Mouse (Mus musculus) adrenal gland, postnatal 4 days (tissue): ENCODE results near the gene Cyb561. TPM values are rescaled to one million over a fixed set of nuclear protein-coding genes. Genes with fewer than 3 reads are reported as not detected.

Experiments used
- DNase-seq, 2 experiments: peaks; one replicate each; pipeline ENCODE4 v3.0.0; 2021 to 2022; ENCODE audit warnings: low spot score in 2 of 2, mixed read lengths in 2 of 2
- total RNA-seq, 2 experiments: library from RNA; stranded (reverse); gene quantifications; 2 replicates each; pipeline ENCODE4 v1.2.3; 2021

Cyb561 gene
- total RNA-seq, 2 experiments from 2014 or later, result 189 to 197 TPM

DNA sequence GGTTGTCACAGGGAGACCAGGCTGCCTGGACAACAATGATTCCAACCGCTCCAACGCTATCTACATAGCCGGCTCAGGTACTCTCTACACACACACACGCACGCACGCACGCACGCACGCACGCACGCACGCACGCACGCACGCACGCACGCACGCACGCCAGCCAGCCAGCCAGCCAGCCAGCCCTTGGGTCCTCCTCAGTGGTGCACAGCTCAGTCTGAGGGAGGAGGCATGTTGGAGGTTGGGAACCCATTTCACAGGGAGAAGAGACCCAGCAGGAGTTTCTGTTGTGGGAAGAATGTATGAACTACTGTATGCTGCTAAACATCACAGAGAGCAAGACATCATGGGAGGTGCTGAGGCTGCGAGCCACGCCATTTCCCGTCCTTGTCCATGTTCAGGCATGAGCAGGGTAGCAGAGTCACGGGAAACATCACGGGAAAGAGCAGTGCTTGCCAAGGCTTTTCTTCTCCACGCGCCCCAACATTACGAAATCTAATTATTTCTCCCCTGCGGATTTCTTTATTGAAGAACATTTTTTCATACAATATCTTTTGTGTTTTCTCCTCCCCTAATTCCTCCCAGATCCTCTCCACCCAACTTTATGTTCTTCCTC lies 2.8 kb upstream of the Cyb561 start:
- DNase-seq, result no peak

DNA sequence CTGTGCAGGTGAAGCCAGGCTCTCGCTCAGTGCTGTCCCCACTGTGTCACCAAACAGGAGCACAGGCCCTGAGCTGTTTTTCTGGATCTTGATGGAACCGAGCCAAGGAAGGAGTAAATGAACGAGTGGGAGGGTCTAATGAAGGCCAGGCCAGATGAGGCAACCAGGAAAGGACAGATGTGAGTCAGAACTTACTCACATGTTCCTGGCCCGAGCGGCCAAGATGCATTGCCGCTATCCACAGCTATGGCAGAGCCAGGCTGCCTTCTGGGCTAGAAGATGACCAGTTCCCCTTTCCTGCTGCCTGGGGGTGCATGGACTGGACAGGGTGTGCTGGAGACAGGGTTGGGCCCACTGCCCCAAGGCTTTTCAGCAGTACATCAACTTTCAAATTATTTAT lies 266 bp upstream of the Cyb561 start:
- DNase-seq, result peak in 1 of 2 experiments; percentile 36

DNA sequence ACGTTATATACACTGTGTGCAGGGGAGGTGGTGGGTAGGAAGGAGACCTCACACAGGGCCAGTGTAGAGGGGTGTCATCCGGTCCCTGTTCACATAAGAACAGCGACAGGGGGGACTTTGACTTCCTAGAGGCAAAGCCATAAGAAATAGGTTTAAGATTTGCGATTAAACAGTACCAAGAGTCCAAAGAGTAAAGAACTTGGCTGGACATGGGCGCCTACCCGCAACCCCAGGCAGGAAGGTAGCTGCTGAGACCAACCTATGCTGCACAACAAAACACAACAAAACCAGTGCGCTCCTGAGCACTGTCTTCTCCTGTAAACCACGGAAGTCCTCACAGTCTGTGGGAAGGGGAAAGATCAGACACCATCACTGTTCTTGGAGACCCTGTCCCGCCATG lies 1.0 kb downstream of the Cyb561 start:
- DNase-seq, result no peak

DNA sequence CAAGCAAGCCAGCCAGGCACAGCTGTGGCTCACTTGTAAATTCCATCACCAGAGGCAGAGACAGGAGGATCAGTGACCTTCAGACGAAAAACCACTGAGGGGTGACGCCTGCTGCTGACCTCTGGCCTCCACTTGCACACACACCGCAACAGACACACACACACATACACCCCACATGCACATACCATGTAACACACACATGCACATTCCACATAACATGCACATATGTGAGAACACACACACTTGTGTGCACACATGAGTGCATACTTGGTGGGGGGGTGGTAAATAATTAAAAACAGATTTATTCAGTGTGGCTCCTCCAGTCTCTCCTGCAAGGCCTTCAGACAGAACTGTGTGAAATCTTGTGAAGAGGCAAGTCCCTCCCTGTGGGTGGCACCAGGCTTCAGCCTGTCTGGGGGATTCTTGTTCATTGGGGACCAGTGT lies 1.5 kb downstream of the Cyb561 start:
- DNase-seq, result no peak

DNA sequence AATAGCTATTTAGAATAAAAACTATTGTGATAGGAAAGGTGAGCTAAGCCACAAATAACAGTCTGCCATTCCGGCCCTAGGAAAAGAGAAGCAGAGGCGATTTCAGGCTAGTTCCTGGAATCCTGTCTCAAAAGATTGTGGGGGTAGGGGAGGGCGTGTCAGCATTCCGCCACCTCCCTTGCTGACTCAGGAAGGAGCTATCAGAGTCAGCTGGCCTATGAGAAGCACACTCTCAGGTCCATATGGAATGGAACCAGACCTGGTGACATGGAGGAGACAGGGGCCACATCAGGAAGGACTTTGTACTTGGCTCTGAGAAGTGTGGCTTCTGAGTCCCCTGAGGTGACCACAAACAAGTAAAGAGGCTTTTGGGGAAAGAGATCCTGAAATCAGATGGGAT lies 2.6 kb downstream of the Cyb561 start:
- DNase-seq, result no peak

DNA sequence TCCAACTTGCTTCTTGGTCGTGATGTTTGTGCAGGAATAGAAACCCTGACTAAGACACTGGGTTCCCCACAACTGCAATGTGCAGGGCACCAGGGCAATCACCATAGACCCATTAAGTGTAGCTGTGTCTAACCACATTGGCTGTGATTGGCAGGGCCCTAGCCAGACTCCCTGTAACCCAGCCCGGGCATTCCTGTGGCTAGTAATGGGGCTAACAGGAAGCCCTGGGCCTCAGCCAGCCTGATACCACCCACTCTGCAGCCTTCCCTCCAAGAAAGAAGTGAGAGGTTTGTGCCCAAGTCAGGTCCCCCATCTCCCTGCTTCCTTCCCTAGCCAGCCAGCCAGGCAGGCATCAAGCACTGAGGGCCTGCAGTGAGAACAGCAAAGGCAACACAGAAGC lies 4.9 kb downstream of the Cyb561 start:
- no peak for DNase-seq

DNA sequence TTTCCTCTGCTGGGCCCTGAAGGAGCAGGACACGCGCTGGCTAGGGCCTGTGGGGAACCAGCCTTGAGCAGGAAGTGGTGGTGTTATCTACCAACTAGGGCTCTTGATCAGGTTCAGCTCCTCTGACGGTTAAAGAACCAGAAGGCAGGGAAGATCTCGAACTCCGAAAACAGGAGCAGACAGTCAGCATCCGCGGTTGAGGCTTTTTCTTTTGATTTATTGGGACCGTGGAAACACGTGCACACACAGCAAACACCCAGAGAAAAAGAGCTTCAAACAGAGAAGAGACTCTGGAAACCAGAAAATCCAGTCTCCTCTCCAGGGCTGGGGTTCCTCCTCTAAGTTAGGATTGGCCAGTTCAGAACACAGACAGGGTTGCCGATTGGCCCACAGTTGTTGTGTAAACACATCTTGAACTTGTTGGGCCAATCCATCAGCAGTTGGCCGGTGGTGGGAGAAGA lies 6.4 kb downstream of the Cyb561 start:
- no peak for DNase-seq

DNA sequence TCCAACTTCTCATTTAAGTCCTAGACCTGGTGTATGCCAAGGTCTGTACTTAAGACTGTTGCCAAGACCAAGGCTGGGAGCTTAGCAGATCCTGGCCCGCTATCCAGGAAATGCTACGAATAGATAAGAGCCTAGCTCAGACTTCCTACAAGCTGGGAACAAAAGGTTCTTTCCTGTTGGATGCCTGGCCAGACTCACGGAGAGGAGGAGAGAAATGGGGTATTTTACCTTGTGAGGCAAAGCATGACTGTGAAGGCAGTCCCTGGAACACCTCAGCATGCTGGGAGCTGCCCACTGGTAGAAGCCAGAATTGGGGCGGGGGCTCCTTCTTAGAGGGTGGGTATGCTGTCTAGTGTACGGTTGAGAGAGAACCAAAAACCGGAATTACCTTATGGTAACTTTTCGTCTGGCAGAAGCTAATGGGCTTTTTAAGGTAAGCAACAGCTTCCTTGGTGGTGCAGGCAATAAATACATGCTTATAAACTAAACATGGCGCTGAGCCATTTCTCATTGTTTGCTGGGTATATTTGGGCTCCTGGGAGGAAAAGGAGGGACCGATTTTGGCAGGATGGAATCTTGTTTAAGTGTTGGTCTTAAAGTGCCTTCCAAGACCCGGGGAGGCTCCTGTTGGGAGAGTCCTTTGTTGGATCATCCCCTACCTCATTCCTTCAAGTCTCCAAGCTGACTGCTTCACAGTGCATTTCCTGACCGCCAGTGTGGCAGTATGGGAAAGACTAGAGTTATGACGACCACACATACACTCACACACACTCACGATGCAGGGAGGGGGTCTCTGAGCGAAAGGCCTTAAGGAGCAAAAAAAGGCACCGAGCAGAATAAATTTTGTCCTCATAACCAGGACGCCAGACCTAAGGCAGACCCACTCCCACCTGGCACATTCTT lies 8.1 kb downstream of the Cyb561 start:
- no peak for DNase-seq

DNA sequence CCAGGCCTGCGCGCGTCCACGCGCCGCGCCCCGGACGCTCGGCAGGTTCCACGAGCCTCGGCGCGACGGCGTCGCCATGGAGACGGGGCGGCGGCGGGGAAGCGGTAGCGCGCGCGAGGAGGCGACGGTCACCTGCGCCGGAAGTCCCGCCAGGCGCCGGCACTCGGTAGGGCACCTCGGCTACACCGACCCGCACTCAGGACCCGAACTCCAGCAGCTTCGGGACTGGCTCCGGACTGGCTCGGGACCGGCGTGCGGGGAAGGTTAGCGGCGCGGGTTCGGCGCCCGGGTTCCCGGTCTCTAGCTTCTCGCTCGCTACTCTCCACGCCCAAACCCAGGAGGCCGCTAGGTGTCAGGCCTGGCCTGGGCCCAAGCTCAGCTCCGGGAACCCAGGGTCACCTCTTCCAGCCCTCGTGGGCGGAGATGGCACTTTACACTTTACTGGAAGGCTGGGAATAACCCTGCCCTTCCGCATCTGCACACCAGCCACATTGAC lies 9.0 kb downstream of the Cyb561 start:
- DNase-seq, result peak; percentile 35 to 65

DNA sequence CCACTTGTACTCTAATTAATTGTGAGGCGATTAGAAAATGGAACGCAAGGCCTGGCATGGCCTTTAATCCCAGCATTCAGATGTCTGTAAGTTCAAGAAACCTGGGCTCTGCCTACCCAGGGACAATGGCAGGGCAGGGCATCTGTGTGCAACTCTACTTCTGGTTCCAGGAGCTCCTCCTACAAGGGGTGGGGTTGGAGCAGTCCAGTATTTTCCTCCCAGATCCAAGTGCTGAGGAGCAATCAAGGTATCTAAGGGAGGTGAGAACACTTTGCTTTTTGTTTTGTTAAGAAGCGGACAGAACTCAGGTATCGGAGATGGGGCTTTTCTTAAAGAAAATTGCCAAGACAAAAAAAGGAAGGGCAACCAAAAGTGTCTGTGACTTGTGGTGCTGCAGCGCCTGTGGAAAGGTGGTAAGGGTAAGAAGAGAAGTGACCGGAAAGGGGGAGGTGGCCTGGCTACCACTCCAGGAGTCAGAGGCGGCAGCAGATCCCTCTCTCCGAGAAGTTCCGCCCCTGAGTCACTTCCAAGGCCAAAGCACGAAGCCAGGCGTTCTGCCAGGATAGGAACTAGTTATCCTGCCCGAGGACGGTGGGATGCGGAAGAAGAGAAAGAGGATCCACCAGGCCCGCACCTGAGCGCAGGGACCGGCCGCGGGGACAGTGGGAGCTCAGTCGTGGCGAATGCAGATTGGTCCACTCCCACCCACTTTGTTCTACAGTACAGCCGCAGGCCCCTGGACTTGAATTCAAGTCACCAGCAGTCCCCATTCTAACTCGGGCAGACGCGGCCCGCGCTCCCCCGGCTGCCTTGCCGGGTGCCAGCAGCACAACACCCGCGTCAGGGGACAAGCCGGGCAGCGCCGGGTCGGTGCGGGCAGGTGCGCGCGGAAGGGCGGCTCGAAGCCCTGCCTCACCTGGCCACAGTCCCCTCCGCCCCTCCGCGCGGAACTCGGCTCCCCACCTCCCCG lies 9.7 kb downstream of the Cyb561 start:
- peak in 1 of 2 experiments; percentile 50 for DNase-seq

DNA sequence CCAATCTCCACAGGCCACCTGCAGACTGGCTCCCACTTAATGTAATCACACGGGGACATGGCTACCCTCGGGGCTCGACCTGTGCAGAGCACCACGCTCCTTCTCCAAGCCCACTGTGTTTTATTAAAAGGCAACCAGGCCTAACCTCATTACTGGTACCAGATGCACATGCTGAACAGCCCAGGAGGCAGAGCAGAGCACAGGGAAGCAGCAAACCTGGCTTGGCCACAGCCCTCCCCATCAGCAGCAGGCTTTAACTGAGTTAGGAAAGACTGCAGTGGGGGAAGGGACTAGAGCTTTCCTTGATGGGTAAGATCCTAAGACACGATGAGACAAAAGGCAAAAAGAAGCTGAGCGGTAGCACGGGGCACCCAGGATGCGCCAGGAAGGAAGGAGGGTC lies 11.2 kb downstream of the Cyb561 start:
- DNase-seq, result no peak

DNA sequence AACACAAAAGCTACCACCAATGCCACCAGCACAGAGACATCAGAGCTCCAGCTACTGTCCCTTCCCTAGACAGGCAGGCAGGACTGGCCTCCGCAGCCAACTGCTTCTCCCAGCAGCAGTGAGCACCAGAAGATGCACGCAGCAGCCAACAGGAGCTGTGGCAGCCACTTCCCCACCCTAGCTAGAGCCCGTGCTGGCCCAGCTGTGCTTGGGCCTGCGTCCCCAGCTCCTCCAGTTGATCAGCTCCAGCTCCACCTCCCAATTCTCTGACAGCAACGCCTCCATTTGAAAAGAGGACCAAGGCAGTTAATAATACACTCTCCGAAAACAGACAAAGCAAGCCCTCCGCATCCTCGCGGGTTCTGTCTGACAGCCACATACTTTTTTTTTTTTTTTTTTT lies 14.4 kb downstream of the Cyb561 start:
- DNase-seq, result no peak

DNA sequence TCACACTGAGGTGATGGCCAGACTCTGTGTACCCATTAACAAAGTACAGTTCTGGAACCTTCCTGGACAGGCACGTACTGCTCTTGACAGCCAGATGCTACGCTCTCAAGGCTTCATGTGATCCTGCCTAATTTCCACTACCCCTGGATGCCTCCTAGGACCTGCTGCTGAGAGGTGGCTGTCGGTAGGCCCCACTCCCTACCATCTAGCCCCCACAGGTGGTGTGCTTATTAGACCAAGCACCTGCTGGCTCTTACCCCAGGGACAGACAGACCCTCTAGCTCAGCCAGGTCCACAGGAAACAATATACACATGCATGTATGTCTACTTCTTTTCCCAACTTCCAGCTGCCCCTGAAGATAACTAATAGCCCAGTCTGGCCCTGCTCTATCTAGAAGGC lies 16.2 kb downstream of the Cyb561 start:
- no peak for DNase-seq

DNA sequence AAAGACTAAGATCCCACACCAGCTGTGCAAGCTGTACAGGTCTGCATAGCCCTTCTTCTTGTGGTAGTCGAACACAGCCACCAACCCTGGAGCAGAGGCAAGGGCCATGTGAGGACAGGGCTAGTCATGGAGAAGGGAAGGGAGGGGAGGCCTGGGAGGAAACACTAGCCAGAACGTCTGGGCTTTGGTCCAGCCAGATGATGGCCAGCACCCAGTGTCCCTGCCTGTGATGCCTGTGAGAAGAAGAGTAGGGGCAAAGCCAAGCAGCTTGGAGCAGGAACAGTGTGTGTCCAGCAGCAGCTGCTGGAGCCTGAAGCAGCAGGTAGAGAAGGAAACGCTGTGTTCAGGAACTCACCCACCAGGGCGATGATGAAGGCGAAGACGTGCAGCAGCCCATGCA lies 16.9 kb downstream of the Cyb561 start:
- DNase-seq, result no peak

DNA sequence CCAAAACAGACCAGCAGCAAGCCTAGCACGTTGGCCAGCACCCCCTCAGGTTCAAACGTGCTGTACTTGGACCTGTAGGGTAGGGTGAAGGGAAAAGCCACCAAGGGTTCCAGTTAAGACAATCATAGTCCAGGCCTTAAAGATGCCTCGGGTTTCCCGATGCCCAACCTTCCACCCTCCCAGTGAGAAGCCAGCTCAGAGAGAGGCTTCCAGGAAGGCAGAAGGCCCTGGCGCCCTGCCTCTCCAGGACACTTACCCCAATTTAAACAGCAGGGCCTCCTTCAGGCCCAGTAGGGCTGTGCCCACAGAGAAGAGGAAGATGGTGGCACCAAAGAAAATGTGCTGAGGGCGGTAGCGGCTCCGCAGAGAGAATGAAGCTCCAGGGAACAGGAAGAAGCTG lies 17.6 kb downstream of the Cyb561 start:
- DNase-seq, result no peak

DNA sequence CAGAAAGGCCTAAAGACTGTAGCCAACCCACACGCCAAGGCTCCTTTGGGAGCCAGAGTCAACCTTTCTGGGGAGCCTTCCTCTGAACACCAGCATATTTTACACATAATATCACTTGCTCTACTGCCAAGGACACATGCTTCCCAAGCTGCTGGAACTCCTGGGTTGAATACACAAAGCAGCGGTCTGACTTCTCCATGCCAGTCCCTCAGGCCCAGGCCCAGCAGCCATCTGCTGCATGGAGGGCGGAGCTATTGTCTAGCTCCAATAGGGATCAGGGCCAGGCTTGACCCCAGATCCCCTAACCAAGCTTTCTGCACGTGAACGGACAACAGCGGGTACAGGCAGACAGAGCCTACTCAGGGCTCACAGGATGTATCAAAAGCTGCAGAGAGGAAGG lies 18.3 kb downstream of the Cyb561 start:
- DNase-seq, result no peak

DNA sequence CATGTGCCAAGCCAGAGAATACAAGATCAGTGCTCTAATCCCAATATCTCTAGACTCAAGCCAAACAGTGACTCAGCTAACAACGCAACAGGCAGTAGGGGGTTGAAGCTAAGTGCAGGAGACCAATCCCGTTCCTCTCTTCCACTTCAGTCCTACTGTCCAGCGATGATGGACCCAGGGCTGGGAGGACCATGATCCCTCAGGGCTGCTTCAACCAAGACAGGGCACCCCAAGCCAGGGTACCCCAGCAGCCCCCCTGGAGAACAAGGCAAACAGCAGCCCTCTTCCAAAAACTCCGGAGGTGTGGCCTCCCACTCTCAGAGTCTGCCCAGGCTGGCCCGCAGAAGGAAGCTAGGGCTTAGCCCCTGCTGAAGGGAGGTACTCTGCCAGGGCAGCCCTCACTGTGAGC lies 18.8 kb downstream of the Cyb561 start:
- DNase-seq, result no peak

DNA sequence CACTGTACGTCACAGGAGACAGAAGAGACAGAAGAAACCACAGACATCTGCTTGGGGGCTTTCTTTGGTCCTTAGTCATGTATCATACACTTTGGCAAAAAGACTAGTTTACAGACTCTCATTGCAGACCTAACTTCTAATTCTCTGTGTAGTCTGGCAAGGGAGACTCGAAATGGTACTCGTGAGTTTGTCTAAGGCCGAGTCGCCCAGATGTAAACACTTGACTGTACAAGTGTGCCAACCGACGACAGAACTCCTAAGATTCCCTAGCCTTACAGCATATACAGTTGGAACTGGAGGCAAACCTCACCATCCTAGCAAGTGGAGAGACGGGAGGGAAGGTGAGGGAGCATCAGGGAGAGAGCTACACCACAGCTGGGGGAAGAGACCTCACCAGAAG lies 19.4 kb downstream of the Cyb561 start:
- no peak for DNase-seq

DNA sequence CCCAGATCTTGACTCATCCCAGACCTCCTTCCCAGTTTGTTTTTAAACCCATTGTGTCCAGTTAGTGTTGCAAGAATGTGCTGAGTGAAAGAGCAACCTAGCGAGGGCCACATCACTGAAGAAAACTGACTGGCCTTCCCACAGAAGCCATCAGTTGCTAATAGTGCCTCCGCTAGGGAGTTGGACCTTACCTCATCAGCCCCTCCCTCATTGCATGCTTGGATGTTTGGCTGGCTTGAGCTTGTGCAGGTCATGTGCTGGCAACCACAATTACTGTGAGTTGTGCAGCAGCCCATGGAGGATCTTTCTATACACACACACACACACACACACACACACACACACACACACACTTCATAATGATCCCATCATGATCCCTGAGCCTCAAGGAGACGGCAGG lies 21.8 kb downstream of the Cyb561 start:
- no peak for DNase-seq

DNA sequence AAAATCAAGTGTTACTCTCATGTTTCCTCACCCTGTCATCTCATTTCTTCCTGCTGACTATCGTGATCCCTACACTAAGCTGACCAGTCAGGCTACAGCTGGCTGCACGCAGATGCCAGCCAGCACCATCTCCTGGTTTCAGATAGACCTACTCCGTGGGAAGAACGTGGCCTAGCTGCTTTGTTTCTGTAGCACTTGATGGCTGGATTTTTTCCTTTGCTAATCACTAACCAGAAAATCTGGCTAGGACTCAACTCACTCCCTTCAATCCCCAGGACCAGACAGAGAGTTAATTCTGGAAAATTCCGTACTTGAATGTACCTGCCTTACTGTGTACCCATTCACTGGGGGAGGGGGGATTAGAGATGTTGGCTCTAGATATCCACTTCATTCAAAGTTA lies 25.0 kb downstream of the Cyb561 start:
- no peak for DNase-seq
